Mouse (Mus musculus) C2C12 (cell line): ENCODE data around the gene Gas7.

Source experiments
- CTCF ChIP-seq: IDR thresholded peaks from one replicate; pipeline ENCODE4 v1.5.1; 2011; ENCODE audit not compliant: control insufficient read depth, insufficient read depth, insufficient read length
- MAX ChIP-seq: IDR thresholded peaks from one replicate; pipeline ENCODE4 v1.6.1; 2011; ENCODE audit warnings: mild to moderate bottlenecking, control low read depth
- MYOG ChIP-seq: IDR thresholded peaks from one replicate; pipeline ENCODE4 v1.6.1; 2011; ENCODE audit not compliant: control insufficient read depth, insufficient read length; ENCODE audit errors: extremely low read depth
- USF1 ChIP-seq: IDR thresholded peaks from one replicate; pipeline ENCODE4 v1.6.1; 2011; ENCODE audit warnings: low read depth, mild to moderate bottlenecking, control low read depth, moderate library complexity

DNA sequence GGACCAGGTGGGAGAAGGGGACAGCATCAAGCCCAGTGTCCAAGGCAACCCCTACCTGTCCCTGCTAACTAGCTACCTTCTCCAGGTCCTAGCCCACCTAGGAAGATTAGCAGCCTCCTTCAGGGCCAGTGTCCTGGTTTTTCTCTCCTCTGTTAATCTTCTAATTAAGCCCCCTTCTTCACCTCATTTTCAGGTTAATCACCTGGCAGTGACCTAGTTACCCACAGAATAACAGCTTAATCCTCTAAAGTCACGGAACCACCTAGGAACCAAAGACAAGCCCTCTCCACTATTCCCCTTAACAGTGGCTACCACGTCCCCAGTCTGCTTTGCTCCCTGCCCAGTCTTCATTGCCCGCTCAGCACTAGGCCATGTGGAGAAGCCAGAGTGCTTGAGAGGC is 226.6 kb downstream of the Gas7 start:
- TF ChIP-seq USF1 (no peak), CTCF (no peak), MAX (no peak), MYOG (no peak)
